Mouse (Mus musculus) bone marrow macrophage, adult 2 months (primary cell): ENCODE data around the gene Rasa1.

Source experiments
- CTCF ChIP-seq: IDR thresholded peaks from 2 replicates; pipeline ENCODE4 v1.5.1; 2012; ENCODE audit warnings: low read depth, mild to moderate bottlenecking, low read length, moderate library complexity
- POLR2A ChIP-seq: IDR thresholded peaks from 2 replicates; pipeline ENCODE4 v1.6.1; 2012; ENCODE audit warnings: mild to moderate bottlenecking, low read depth, low read length, borderline replicate concordance

DNA sequence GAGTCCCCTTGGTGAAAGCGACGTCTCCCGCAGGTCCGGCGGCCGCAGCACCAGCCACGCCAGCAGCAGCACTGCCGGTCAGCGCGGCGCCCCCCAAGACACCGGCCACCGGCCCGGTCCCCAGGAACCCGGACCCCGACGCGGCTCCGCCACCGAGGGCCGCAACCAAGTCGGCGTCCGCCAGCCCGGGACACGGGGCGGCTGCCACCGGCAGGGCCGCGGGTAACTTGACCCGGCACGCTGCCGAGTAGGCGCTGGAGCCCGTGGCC lies 422 bp downstream of the Rasa1 start:
- TF ChIP-seq POLR2A = no peak
- no peak for TF ChIP-seq CTCF
